In genomic region chr6:7843726-7844411, GRCm38 (mm10) we compare ENCODE assay signal across 8 mouse cellular contexts. TPM values are rescaled to one million over a fixed set of nuclear protein-coding genes. Genes with fewer than 3 reads are reported as not detected.
A peak's percentile ranks its signal among the peaks of the same experiment; 100 is the strongest.
DNase-seq lines count a peak whose midpoint lies in the region; ATAC-seq and TF ChIP-seq lines count a peak whose summit lies in the region.

No protein-coding gene starts in this region.

- H3K36me3 ChIP-seq in midbrain, embryonic 13.5 days = no peaks in the 10 kb centered on the region

- H3K4me3 ChIP-seq in cortical plate, adult 2 months (ENCODE audit: insufficient read depth, low read length) = peak overlapping the region; percentile 99
- peak overlapping the region; percentile 77 for H3K4me3 ChIP-seq in midbrain, embryonic 13.5 days (replicated peaks)

- DNase-seq in lung, adult 18-20 months = peak; percentile 21 to 24
- no peak for DNase-seq in lung, postnatal 14 days
- no peak for DNase-seq in urinary bladder, postnatal 10 days (ENCODE audit: low spot score)
- DNase-seq in ovary, postnatal 36 days (ENCODE audit: low spot score) = no peak
- no peak for DNase-seq in testis, postnatal 14 days (ENCODE audit: low spot score)

- no peak for TF ChIP-seq POLR2A in cortical plate, adult 2 months (IDR thresholded peaks at IDR 0.05; ENCODE audit: extremely low read depth, insufficient read depth, low read length)

- WGBS in midbrain, embryonic 13.5 days = 62% methylated on average over 10 of the region's 10 CpGs

- no peak overlapping the region for H3K9ac ChIP-seq in midbrain, embryonic 13.5 days (replicated peaks)

- H3K9me3 ChIP-seq in midbrain, embryonic 13.5 days = no peaks in the 10 kb centered on the region

- no peak for TF ChIP-seq CTCF in cortical plate, adult 2 months (IDR thresholded peaks at IDR 0.05; ENCODE audit: extremely low read depth, insufficient read depth, low read length)

- 0 out of 2 replicates have a peak overlapping the region, but pooled peaks have one; percentile 65 for H3K27ac ChIP-seq in cortical plate, adult 2 months (ENCODE audit: insufficient read depth, low read length)
- H3K27ac ChIP-seq in midbrain, embryonic 13.5 days = no peak overlapping the region

- peak; percentile 55 for ATAC-seq in inflammation-experienced regulatory T-cells, adult 6 months
- ATAC-seq in midbrain, embryonic 13.5 days = no peak; the same call in none of the 2 replicates

- H3K4me1 ChIP-seq in cortical plate, adult 2 months (ENCODE audit: control insufficient read depth, insufficient read depth, low read length) = peaks cover 9% of the 10 kb centered on the region
- peaks cover 26% of the 10 kb centered on the region for H3K4me1 ChIP-seq in midbrain, embryonic 13.5 days (replicated peaks)

- H3K27me3 ChIP-seq in midbrain, embryonic 13.5 days = no peaks in the 10 kb centered on the region

- H3K4me2 ChIP-seq in midbrain, embryonic 13.5 days (replicated peaks) = peak overlapping the region; percentile 55

RNA-seq across cellular contexts. Expression of gene C1galt1, which starts 0.8 kb away (rescaled TPM):
- 7.3 and 7.4 TPM in 2 replicates for polyA plus RNA-seq in cortical plate, adult 2 months (2012; rRNA removed)
- polyA plus RNA-seq in inflammation-experienced regulatory T-cells, adult 6 months (2017; shearing (Covaris generic)) = 1 to 10 TPM; 4.8 to 6.7 (median 5.3) TPM
- polyA plus RNA-seq in midbrain, embryonic 13.5 days (2015; fragmentation: Nextera tagmentation; extraction: Ambion mirVana) = 1.4 and 1.6 TPM in 2 replicates

Comparison
In these comparisons a context has a peak if more than half of its experiments do, and no peak if none do; other contexts are left out.
1. DNase-seq: peak in lung, adult 18-20 months (2 of 2); none in lung, postnatal 14 days (single experiment), urinary bladder, postnatal 10 days (single experiment), ovary, postnatal 36 days (single experiment) and testis, postnatal 14 days (single experiment).